Mouse (Mus musculus): ENCODE results near the gene Kitl. TPM values are rescaled to one million over a fixed set of nuclear protein-coding genes. Genes with fewer than 3 reads are reported as not detected.

Gene Kitl
- polyA plus RNA-seq, 1 experiment from 2014 or later, result 7.2 TPM

GRCm38 (mm10) chr10:100127837-100128743 lies 112.7 kb downstream of the Kitl start:
- H3K9ac ChIP-seq, result no peak overlapping the region
- no peak overlapping the region for H3K27ac ChIP-seq (replicated peaks)
- no peaks in the 10 kb centered on the region for H3K9me3 ChIP-seq (replicated peaks)
- no peak overlapping the region for H3K4me3 ChIP-seq (replicated peaks)
- H3K4me2 ChIP-seq, result no peak overlapping the region
- H3K36me3 ChIP-seq (replicated peaks), result no peaks in the 10 kb centered on the region
- H3K4me1 ChIP-seq (replicated peaks), result no peaks in the 10 kb centered on the region
- no peak for ATAC-seq (ENCODE audit: insufficient read depth)
- H3K27me3 ChIP-seq, result no peaks in the 10 kb centered on the region
- 69% methylated on average over 23 of the region's 23 CpGs for WGBS (ENCODE audit: insufficient replicate concordance)

GRCm38 (mm10) chr10:100131657-100132056 lies 116.2 kb downstream of the Kitl start:
- Histone ChIP-seq H3K27ac (replicated peaks) (no peak overlapping the region; the same call in 1 of the 2 replicates), H3K4me3 (replicated peaks) (no peak overlapping the region), H3K9me3 (replicated peaks) (no peaks in the 10 kb centered on the region), H3K36me3 (replicated peaks) (no peaks in the 10 kb centered on the region), H3K9ac (no peak overlapping the region), H3K27me3 (no peaks in the 10 kb centered on the region), H3K4me1 (replicated peaks) (no peaks in the 10 kb centered on the region), H3K4me2 (no peak overlapping the region)
- WGBS (ENCODE audit: insufficient replicate concordance), result 69% methylated on average over 4 of the region's 4 CpGs
- ATAC-seq (ENCODE audit: insufficient read depth), result peak; percentile 84

GRCm38 (mm10) chr10:100132304-100132703 lies 116.9 kb downstream of the Kitl start:
- WGBS (ENCODE audit: insufficient replicate concordance), result 54% methylated on average over 1 of the region's 1 CpGs

GRCm38 (mm10) chr10:100138552-100138951 lies 123.1 kb downstream of the Kitl start:
- no peaks in the 10 kb centered on the region for H3K36me3 ChIP-seq (replicated peaks)
- H3K27ac ChIP-seq (replicated peaks), result no peak overlapping the region
- no peak overlapping the region for H3K4me3 ChIP-seq (replicated peaks)
- no peaks in the 10 kb centered on the region for H3K9me3 ChIP-seq (replicated peaks)
- no peak overlapping the region for H3K9ac ChIP-seq
- WGBS (ENCODE audit: insufficient replicate concordance), result 30% methylated on average over 3 of the region's 3 CpGs
- ATAC-seq (ENCODE audit: insufficient read depth), result no peak
- no peaks in the 10 kb centered on the region for H3K4me1 ChIP-seq (replicated peaks)
- H3K27me3 ChIP-seq, result no peaks in the 10 kb centered on the region
- H3K4me2 ChIP-seq, result no peak overlapping the region

More at GRCm38 (mm10) chr10:100132304-100132703, 116.9 kb downstream of the Kitl start:
- Histone ChIP-seq H3K4me2 (no peak overlapping the region), H3K27ac (replicated peaks) (no peak overlapping the region), H3K4me3 (replicated peaks) (no peak overlapping the region), H3K4me1 (replicated peaks) (no peaks in the 10 kb centered on the region), H3K27me3 (no peaks in the 10 kb centered on the region), H3K36me3 (replicated peaks) (no peaks in the 10 kb centered on the region), H3K9me3 (replicated peaks) (no peaks in the 10 kb centered on the region), H3K9ac (no peak overlapping the region)
- peak; percentile 58; the same call in 1 of the 2 replicates for ATAC-seq (ENCODE audit: insufficient read depth)

- H3K36me3 ChIP-seq (replicated peaks), result no peaks in the 10 kb centered on the region
- H3K4me2 ChIP-seq, result no peak overlapping the region
- H3K27me3 ChIP-seq, result no peaks in the 10 kb centered on the region
- H3K4me1 ChIP-seq (replicated peaks), result no peaks in the 10 kb centered on the region
- H3K9ac ChIP-seq, result no peak overlapping the region
- 62% methylated on average over 6 of the region's 6 CpGs for WGBS (ENCODE audit: insufficient replicate concordance)
- no peak for ATAC-seq (ENCODE audit: insufficient read depth)
- H3K4me3 ChIP-seq (replicated peaks), result no peak overlapping the region
- no peak overlapping the region for H3K27ac ChIP-seq (replicated peaks)
- no peaks in the 10 kb centered on the region for H3K9me3 ChIP-seq (replicated peaks)
These were observed 132.7 kb downstream of the Kitl start for GRCm38 (mm10) chr10:100148123-100148522.

Small RNAs within 50 kb of the gene (microRNA-seq; reads per million reads assigned to microRNA genes)
- gene Gm22918, result not detected
- gene Gm25287, result not detected
